Mouse (Mus musculus): ENCODE results near the gene Haus3.

The Haus3 gene

GRCm38 (mm10) chr5:34168950-34169891 is at the start of gene Haus3, which contains the start of gene Poln:
Gene Haus3, minus strand, starts transcription at chr5:34169527.
Gene Poln, minus strand, starts transcription at chr5:34169448.
- peak; percentile 97 to 99 for DNase-seq

- DNase-seq, result no peak
These were observed 49.3 kb upstream of the Haus3 start for GRCm38 (mm10) chr5:34218672-34219071.

- no peak for DNase-seq
These were observed 48.4 kb upstream of the Haus3 start for GRCm38 (mm10) chr5:34217756-34218155.

DNA sequence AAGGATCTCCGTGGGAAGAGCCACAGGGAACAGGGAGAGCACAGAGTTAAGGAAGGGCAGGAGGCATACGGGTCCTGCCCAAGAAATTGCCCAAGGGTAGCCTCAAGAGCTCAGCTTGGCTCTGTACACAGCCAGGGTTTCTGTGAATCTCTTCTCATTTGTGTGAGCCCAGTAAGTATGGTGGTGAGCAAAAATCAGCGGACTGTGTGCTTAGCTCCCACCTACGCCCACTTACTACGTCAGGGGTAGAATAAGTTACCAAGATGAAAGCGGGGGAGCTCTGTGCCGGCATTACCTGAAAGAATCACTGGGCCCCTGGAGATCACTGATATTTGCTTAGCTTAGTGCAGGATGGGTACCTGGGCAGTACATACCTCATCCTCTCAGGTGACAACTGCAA is 46.7 kb upstream of the Haus3 start:
- no peak for DNase-seq

- peak in 1 of 2 experiments; percentile 43 for DNase-seq
These were observed 44.3 kb upstream of the Haus3 start for GRCm38 (mm10) chr5:34213659-34214058.

GRCm38 (mm10) chr5:34210279-34210678 is 41.0 kb upstream of the Haus3 start:
- peak; percentile 78 to 83 for DNase-seq

DNA sequence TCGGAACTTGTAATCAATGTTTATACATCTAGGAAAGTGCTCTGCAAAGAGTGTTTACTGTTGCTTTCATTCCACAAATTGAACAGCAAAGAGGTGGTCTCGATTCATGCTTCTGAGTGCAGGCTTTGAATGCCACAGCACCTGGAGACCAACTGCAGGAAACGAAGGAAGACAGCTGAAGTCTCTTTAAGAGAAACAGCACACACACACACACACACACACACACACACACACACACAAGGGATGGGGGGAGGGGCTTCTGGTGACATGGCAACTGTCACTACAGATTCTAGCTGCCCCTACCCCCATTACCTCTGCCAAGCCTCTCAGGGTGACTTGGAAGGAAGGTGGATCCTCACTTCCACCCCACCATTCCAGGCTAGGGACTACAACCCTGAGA is 38.2 kb upstream of the Haus3 start:
- peak; percentile 66 to 77 for DNase-seq

GRCm38 (mm10) chr5:34205788-34206187 is 36.5 kb upstream of the Haus3 start:
- no peak for DNase-seq

GRCm38 (mm10) chr5:34204911-34205310 is 35.6 kb upstream of the Haus3 start:
- DNase-seq, result no peak

DNA sequence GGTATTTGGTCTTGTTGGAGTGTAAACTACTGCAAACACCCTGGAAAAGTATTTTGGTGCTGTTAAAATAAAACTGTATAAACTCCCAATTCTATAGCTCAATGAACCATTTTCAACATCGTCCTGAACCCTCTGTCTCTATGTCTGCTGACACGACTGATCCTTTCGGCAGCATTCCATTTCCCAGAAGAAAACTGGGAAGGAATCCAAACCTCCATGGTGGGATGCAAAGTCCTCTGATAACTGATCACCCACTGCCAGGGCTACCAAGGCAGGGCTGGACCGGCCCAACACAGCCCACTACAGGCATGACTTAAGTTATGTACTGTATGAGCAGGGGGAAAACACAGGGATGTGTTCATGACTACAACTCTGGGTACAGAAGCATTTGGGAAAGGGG is 32.7 kb upstream of the Haus3 start:
- DNase-seq, result no peak

DNA sequence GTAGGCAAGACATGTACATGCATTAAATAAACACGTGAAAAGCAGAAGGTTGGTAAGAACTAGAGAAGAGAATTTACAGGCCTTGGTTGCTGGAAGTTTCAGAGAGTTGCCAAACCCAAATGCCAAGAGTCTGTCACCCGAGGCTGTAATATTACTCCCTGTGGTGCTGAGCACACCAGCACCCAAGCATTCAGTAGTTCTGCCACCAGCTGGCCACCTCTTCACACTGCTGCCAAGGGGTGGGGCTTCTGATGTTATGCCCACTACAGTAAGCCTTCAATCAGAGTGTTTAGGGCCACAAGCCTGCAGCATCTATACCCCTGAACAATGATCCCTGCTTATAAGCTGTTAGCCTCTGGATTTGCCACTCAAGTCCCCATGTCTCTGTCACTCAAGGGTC is 32.1 kb upstream of the Haus3 start:
- DNase-seq, result peak; percentile 46 to 60

DNA sequence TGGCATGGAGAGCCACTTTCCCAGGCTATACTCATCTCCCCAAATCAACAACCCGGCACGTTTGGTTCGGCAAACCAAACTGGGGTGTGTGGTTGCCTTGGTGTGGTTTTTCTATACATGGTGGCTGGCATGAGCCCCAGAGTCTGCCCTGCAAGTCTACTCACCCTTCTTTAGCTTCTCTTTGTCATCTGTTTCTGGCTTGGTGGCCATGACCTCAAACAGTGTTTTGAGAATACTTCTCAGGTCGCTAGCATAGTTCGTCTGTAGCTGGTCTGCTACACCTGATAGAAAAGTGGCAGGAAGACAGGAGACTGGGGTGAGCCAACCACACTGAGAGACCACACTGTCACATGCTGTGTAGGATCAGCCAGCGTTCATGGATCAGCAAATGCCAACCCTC is 29.3 kb upstream of the Haus3 start:
- peak; percentile 55 to 56 for DNase-seq

- peak; percentile 39 to 48 for DNase-seq
These were observed 27.9 kb upstream of the Haus3 start for GRCm38 (mm10) chr5:34197243-34197642.

DNA sequence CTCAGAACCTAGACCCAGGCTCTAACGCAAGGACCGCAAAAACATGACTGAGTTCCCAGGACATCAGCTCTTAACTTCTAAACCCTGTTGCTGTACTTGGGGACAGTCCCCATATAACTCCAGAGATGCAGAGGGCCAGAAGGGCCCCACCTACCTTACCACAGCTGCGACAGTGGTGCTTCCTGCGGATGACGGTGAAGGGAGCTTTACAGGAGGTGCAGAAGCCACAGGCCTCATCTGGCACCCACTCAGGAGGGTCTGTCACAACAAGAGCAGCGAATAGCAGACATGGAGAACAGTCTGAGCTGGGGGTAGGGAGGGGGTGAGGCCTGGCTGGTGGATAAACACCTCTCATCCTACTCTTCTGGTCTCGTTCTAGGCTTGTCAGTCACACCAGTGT is 27.1 kb upstream of the Haus3 start:
- peak; percentile 84 to 93 for DNase-seq

DNA sequence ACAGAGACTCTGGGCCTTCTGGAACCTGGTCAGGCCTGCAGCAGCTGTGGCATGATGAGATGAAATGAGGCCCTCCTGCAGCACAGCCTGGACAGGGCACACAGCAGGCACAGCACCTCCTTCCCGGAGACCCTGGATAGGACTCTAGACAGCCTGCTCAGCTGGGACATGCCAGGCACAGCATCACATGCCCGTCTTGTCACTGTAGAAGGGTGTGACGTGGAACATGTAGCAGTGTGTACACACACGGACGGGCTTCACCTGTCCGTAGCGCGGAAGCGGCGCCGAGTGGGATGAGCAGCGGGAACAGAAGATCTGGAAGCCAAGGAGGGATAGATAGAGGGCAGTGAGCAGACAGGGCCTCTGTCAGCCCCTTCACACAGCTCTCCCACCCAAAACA is 26.5 kb upstream of the Haus3 start:
- DNase-seq, result peak; percentile 33 to 47

DNA sequence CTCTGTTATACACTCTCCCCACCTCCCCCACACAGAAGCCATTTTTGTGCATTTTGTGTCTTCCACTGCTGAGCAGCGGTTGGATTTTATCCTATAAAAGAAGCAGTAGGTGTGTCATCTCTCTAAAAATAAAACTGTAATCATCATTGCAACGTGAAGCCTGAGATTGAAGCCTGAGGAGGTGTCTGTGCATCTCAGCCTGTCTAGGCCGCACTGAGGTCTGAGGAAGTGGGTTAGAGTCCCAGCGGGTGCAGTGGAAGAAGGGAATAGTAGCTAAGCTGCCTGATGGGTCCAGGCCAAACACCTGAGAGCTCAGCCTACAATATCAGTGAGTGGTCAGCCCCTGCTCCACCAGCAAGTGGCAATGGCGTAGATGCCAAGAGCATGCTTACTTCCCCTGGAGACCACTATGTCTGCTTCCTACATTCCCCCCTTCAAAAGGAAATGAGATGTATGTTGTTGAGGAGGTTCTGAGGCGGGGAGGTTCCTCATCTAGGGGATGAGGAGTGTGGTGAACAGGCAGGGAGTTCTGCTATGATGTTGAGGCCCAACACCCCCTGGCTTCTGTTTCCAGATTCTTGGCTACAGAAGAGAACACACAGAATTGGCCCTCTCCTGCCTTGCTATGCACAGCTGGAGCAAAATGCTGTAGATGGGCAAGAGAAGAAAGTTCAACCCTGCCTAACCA is 25.8 kb upstream of the Haus3 start:
- DNase-seq, result peak; percentile 55 to 59

DNA sequence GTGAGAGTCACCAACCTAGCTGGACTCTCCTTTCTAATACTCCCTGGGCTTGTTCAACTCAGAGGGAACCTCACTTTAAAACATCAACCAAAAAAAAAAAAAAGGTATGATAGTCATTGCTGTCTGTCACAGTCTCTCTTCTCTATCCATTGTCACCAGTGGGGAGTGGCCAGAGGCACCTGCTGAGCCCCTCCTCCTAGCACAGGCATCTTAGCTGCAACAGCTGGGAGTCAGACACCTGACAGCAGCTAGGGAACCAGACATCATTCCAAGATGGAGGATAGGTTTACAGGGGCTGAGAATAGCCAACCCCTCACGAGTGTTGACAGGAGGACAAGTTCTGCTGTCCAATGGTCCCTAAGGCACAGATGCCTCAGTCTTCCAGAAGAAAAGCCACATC is 25.1 kb upstream of the Haus3 start:
- DNase-seq, result peak in 1 of 2 experiments; percentile 61

DNA sequence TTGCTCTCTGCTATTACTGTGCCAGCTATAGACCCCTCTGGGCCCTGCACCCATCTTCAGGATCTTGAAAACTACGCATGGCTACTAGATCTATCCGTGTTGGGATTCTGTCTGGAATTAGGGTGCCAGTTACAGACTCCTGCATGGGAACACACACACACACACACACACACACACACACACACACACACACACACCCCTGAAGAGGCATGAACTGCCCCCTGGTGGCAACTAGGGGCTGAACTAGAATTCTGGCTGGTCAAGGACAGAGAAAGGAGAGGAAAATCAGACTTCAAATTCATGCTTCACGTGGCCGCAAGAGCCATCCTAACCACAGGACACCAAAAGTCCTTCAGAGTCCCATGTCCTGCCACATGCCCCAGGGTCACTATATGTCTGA is 22.5 kb upstream of the Haus3 start:
- peak in 1 of 2 experiments; percentile 40 for DNase-seq

DNA sequence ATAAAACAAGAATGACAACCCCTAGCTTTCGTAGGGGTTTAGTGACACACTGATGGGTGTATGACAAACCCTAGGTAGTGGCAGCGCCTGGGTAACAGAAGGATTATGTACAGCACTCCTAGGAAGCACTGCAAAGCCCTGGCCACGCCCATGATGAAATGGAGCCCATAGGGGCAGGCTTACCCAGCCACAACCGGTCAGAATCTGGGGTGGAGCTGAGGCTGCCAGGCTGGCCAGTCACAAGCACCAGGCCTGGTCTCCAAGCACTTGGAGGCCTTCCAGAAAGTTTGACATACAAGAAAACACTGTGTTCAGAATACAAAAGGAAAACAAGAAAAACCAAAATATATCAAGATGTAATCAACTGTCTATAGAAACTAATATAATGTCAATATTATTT is 21.7 kb upstream of the Haus3 start:
- DNase-seq, result peak in 1 of 2 experiments; percentile 14

- peak in 1 of 2 experiments; percentile 39 for DNase-seq
These were observed 20.2 kb upstream of the Haus3 start for GRCm38 (mm10) chr5:34189521-34189920.

DNA sequence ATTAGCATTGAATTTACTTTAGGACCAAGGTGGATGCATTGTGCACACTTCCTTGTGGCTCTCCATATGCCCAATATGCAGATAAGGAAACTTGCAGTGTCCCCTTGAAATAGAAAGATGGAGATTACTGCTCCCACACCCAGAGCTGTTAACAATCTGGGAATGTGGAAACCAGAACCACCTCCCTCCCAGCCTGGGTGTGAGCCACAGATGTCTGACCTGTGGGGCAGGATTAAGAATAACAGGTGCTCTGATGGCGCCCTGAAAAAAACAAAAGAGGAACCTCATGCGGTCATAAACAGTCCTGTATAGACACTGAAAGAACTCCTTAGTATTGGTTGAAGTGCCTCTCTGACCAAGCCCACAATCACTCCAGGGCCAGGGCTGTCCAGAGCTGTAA is 19.5 kb upstream of the Haus3 start:
- peak in 1 of 2 experiments; percentile 30 for DNase-seq

DNA sequence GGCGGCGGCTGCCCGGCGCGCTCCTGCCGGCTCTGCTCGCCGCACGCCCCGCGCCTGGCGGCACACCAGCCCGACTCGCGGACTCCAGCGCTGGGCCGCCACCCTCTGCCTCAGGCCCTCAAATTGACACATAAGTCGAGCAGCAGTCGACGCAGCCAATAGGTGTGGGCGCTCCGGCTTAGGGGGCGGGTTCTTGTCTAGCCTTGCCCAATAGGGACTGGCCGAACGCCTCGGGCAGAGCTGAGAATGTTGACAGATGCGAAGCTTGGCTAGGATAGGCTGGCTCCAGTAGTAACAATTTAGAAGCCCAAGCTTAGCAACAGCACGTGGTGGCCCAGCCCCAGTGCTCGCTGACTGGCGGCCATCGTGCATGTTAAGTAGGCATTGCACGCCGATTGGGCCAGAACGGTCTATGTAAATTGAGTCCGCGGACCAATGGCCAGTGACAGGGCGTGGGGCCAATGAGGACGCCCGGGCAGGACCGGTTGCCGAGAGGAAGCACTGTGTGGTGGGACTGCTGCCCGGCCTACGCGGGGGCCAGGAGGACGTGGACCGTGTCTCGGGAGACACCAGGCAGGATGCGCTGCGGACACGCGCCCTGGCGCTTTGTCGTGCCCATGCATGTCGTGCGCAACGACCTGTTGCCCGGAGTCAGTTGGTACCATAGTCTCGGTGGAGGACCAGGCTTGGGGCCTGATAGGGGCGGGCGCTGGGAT is 18.4 kb upstream of the Haus3 start, which contains the start of gene Mxd4:
Gene Mxd4, minus strand, starts transcription at position 120 of the 716 bp plus-strand sequence.
- DNase-seq, result peak; percentile 98 to 99

DNA sequence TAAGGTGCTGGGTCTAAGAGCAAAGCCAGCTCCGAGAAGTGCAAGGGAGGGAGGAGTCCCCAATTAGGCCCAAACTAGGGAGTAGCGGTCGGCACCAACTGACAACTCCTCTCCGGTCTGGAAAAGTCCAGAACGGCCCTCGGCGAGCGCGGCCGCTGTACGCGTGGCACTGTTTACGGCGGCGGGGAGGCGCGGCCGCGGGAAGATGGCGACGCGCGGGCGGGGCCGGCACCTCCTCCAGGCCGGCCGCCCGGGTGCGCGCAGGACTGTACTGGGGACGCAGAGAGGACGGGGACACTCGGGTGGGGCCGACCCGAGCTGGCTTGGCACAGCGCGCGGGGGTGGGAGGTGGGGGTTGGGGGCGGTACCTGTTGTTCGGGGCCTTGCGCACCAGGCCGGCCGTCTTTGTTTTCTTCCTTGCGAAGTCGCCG is 17.6 kb upstream of the Haus3 start:
- DNase-seq, result peak; percentile 48 to 72
